Mouse (Mus musculus): ENCODE measurements at regions not wholly inside any gene's neighbourhood (a gene's known extent, or its start where the extent isn't known, plus 50 kb on each side); places are given as distances from the start of the nearest gene placed in this dataset.

DNA sequence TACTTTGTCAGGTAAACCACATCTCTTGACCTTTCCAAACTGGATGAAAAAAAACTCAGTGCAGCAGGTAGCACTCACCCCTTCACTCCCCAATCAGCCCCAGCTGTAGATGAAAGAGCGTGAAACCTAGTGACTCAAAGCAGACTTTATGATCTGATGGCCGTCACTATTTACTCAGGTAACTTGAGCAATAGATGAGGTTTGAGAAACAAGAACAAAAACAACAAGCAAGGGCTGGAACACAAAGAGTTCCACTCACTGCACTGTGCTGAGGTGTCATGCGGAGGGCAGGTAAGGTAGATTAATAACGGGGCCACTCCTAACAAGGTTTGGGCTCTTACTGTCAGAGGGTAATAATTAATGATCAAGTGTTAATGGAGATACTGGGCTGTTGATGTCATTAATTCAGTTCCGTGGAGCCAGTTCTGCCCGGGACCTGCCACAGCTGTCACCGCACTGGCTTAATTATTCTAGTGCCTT, 170.4 kb upstream of the Zeb2 start:
- DNase-seq, result no peak

DNA sequence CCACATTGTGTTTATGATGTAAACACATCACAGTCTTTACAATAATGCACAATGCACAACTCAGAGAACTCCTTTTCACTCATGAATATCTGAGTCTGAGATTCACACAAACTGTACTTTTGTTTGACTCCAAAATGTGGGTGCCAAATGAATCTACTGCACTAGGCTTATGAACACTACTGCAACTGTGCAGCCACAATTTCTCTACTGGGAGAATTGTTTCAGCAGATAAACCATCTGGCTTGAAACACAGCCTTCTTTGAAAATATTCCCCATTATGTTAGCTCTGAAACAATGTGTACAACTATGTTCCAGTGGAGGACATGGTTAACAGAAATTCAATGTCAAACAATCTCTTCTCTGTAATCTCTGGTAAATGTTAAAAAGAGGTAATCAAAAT, 166.6 kb upstream of the Zeb2 start:
- DNase-seq, result no peak

DNA sequence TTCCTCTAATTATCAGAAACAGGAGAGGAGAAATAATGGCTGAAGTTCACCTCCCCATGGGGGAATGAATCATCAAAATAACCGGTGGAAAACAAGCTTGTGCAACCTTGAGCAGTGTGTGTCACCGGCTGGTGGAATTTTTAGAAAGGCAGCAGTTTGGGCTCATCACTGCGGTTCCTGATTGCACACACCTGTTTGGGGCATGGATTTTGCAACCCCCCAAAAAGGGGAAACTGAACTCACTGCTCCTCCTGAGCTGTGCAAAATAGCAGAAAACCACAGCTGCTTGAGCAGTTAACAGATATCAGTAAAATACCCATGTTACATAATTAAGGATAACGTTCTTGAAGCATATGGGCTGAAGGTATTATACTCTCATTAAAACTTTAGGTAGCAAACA, 162.3 kb upstream of the Zeb2 start:
- no peak for DNase-seq

DNA sequence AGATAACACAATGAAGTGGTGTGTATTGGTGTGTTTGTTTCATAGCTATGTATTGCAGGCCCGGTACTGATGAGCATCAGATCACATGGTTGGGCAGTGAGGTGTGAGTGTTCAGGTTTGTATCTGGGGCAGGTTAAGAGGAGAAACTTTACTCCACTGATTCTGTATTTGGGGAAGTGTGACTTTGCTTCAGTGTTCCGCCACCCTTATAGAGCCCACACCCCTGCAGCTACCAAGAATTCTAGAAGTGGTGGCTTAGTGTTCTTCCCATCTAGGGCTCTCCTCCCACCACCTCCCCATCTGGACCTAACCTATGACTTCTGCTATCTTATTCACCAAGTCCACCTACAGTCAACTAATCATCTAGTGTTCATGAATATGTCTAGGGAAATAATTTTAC, 160.4 kb upstream of the Zeb2 start:
- DNase-seq, result no peak

DNA sequence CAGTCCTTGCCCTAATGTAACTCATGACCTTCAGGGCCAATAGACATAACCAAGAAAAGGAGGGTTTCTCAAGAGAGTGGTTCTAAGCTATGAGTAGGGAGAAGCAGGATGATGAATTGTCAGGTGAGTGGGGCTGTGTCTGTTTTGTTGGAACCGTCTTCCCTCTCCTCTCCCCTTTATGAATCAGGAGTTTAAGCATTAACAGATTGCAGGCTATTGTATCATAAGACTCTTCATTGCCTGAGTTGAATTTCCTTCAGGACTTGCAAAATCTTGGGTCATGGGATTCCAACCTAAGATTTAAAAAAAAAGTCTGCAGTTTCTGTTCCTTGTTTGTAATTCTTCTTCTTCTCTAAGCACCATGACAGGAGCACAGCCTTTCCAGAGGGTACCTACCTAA, 159.5 kb upstream of the Zeb2 start:
- DNase-seq, result no peak

DNA sequence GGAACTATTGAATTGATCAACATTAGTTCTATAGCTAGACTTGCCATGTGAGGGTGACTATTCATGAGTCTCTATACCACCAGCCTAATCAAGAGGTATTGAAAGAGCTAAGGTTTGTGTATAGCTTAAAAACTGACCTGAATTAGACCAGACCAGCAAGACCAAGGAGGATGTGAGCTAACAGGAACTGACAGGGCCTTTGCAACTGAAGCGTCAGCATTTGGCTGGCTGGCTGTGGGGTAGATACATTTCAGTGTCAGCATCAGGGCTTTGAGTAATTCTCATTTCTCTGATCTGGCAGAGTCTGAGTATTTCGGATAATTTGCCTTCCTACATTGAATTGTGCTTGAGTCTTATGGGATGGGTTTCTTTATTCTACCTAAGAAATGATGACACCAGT, 152.8 kb upstream of the Zeb2 start:
- no peak for DNase-seq

DNA sequence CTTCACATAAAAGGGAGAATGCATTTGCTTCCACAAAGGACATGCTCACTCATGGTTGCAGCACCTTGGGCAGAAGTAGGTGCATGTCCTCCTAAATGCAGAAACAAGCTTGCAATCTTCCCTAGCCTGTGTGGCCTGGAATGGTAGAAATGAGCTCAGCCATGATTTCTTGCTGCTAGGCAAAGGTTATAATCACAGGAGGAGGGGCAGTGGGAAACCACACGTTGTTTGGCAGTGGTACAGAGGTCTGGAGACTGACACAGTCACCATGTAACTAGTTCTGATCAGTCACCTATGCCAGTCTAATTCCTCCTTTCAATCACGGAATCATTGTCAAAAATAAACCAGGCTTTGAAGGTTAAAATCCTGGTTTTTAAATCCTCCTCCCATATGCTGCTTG, 148.6 kb upstream of the Zeb2 start:
- DNase-seq, result no peak

DNA sequence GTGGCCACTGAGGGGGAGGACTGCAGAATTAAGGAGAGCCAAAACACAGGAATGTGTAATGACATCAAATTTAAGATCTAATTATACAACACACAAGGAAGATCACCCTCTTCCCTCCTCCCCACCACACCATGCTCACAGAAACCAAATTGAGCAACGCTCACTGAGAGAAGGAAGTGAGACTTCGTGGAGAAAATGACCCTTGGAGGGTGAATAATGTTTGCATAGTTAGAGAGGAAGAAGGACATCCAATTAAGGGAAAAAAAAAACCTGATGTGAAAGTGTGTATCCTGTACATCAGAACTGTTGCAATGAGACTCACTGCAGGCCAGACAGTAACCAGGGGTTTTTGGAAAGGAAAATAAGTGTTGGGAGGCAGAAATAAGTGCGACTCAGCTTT, 144.8 kb upstream of the Zeb2 start:
- DNase-seq, result no peak

DNA sequence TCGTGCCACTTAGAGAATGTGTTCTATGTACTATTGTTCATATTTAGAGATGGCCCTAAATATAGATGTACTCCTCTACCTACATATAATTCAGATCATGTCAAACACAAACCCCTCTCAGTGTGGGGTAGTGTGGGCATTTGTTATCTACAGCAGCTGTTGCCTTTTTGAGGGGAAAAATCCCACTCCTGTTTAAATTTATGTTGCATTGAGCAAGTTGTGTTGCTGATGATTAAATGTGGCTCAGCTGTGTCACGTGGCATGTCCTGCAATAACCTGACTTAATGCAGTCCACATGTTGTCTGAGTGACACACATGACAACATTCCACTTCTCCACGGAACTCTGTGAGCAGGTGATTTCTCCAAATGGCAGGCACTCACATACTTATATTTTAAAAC, 141.7 kb upstream of the Zeb2 start:
- DNase-seq, result no peak

DNA sequence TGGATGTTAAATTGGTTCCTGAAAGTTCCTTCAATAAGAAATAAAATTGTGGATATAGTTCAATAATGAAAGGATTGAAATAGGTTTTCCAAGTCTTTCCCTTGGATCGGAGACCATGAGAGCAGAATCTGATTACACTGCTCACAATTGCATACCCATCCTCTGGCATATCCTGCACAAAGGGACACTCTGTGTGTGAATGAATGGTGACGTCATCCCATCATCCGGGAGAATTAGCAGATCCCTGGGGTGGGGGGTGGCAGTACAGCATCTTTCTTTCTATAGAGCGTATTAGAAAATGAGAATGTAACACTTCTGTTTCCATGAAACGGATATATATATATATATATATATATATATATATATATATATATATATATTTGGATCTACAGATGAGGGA, 139.2 kb upstream of the Zeb2 start:
- DNase-seq, result no peak

DNA sequence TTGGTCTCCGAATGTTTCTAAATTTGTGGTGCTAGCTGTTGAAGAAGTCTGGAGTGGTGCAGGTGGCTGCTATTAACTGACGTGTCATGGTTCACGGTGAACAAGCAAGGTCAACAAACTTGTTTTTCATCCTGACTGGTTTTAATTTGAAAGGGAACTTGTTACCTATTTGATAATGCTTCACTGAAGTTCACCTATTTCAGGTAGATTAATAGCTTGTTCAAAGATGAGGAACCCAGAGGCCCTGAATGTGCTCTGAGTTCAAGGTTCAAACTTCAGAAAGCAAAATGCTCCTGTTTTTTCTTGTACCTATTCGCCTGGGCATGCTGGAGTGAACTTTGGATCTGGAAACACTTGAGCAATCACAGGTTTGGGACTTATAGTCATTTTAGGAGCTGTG, 136.7 kb upstream of the Zeb2 start:
- no peak for DNase-seq

DNA sequence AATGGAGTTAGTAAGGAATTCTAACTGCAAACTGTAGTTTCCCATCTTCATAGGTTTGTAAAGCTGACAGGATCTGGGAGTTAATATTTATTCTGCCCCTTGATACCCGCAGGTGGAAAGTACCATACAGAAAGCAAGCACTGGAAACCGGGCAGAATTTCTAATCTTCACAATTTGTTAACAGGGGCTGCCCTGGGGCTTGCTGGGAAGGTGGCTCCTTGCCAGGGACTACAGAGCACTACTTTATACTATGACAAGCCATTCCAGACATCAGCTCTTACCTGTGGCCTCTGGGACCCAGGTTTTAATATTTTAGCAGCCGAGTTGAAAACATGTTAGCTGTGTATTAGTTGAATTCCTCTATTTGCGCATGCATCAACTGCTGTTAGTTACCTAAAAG, 135.1 kb upstream of the Zeb2 start:
- no peak for DNase-seq

DNA sequence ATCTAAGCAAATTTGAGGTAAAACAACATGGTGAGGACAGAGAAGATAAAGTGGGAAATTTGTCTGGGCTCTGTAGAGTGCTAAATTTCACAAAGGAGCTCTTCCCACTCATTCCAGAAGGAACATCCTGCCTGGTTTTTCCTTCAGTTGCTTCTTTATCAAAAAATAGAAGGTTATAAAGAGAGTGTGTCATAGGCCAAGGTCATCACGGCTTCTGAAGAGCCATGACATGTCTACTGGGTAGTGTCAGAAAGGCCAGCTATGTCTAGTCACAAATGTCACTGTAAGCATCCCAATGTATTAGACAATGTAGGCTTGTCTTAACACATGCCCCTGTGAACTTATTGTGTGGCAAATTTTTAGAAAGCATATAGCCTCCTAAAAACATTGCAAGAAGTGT, 132.5 kb upstream of the Zeb2 start:
- DNase-seq, result no peak

DNA sequence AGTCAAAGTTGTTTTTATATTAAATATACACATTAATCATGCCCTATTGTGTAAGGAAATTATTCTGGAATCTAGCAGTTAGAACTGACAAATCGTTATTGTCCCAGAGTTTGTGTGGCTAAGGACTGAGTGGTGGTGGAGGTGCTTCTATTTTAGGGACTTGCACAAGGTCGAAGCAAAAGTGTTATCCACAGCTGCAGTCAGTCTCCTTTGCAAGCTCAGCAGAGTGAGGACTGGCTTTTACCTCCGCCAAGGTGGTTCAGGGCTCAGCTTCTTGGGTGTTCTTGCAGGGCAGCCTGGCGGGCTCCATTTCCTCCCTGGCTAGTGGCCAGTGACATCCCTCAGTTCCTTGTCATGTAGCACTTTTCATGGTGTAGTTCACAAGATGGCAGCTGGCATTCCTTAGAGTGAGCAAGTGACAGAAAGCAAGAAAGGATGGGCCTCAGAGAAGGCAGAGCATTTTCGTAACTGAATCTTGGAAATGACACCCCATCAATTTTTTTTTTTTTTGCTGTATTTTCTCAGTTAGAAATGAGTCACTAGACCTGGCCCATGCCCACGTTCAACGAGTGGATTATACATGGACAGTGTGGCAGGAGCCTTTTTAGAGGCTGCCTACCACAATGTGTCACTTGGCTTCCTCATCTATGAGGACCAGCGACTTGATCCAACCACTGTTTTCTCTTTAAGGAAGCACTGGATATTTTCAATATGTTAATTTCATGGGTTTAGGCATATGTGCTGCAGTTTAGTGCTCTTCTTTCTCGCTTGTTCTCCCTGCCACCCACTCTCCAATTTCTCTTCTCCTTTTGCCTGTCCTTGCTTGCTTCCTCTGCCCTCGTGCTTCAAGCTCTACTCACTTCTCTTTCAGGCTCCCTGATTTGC, 129.1 kb upstream of the Zeb2 start:
- DNase-seq, result peak; percentile 38

DNA sequence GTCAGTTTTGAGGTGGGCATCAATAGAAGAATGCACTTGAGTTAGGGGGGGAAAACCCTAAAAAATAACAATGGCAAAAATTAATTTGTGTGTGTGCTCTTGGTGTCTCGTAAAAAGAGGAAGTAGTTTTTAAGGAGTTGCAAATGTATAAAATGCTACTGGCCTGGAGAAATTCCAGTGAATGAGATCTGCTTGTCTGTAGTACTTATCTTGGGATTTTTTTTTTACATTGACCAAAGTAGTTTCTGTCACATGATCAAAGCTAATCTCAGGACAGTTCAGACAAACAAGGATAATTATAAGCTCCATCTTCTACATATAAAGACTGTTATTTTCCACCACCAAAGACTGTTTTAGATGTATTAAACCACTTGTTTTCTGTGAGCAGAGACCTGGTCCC, 128.3 kb upstream of the Zeb2 start:
- DNase-seq, result no peak

DNA sequence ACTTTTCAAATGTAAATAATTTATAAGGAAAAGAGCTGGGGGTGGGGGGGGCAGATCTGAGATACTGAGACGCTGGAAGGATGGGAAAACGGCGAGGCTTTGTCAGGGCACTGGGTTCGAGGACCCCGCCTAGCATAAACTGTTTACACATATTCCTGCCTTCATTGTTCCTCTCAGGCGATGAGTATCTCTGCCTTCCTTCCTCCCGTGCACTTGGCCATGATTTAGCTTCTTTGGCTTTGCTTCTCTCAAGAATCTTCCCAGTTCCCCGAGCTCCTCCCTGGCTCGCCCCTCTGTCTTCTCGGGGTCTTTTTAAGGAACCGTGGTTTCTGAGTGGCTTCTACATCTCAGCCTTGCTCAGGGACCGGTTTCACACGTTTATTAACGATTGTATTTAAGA, 127.3 kb upstream of the Zeb2 start:
- no peak for DNase-seq

DNA sequence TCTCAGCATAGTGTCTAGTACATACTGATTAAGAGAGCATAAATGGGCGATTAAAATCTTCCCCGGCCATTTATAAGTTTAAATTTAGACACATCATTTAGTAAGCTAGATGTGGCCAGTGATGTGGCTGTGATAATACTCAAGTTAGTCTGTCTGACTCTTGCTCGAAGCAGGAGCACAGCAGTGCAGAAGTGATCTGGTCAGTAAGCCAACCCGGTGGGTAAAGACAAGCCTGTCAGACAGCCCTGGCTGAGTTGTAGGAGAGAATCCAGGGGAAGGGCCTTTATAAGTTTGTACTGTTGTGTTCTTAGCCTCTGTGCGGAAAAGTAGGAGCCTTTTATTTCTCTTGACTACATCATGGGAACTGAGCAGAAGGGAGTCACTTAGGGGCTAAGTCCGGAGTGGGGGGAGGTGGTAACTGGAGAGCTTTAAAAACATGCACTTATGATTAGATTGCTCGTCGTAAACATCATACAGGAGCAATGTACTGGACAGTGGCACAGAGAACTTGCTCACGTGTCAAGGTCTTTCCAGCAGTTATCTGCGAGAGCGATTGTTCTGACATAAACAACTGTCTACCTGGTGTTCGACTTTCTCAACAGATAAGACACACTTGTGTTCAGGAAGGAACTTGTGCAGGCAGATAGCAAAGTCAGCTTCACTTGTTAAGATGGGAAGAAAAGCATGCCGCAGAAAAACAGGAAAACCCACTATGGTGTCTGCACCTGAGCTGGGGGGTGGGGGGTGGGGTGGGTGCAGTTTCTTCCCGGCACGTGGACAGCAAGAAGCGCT, 122.5 kb upstream of the Zeb2 start:
- no peak for DNase-seq

DNA sequence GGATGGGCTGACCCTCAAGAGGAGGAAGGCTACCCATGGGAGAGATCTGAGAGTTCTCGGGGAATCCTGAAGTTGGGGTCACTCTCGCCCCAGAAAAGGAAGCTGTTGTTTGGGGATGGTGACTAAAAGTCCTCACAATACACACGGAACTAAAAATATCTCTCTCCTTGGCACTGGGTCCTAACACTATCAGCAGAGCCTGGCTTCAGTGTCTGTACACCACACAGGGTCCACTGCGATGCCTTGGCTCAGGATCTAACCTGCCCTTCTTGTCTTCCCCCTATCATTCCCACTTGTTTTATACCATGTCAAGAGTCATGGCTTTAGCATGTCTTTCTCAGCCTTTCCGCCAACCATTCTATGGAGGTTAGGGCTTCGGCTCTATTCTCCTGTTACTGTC, 121.8 kb upstream of the Zeb2 start:
- no peak for DNase-seq

DNA sequence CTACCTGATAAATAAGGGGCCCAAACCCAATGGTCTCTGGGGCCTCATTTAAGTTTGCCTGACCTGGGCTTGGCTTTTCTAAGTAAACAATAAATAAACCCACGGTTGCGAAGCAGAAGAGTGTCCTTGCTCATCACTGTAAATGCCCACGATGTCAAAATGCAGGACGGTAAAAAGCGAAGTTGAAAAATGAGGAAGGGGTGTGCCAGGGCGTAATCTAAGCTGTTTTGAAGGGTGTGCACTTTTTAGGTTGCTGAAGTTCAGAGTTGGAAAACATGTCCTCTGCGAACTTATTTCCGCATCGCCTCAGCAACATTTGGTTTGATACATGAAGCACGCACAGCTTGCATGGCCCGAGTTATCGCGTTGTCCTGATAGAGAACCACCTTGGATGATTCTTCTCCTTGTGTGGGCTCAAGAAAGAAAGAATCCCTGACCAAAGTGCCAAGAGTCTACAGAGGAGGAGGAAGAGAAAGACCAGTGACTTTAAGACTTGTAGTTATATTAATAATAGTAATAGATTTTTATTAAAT, 119.0 kb upstream of the Zeb2 start:
- no peak for DNase-seq

DNA sequence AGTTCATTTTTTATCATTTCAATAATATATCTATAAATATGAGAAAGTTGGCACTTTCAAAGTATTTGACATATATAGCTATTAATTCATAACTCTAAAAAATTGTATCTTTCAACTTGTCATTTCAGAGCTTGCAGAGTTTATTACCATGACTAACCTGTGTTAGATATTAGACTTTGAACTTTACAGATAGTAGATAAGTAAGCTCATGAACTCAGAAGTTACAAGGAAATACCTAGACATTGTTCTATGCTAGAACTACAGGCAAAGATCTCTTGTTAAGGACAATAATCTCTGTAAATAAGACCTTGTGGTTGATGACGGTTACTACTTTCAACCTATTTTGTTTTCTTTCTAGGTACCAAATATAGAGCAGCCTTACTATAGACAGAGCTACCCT, 117.0 kb upstream of the Zeb2 start:
- no peak for DNase-seq

DNA sequence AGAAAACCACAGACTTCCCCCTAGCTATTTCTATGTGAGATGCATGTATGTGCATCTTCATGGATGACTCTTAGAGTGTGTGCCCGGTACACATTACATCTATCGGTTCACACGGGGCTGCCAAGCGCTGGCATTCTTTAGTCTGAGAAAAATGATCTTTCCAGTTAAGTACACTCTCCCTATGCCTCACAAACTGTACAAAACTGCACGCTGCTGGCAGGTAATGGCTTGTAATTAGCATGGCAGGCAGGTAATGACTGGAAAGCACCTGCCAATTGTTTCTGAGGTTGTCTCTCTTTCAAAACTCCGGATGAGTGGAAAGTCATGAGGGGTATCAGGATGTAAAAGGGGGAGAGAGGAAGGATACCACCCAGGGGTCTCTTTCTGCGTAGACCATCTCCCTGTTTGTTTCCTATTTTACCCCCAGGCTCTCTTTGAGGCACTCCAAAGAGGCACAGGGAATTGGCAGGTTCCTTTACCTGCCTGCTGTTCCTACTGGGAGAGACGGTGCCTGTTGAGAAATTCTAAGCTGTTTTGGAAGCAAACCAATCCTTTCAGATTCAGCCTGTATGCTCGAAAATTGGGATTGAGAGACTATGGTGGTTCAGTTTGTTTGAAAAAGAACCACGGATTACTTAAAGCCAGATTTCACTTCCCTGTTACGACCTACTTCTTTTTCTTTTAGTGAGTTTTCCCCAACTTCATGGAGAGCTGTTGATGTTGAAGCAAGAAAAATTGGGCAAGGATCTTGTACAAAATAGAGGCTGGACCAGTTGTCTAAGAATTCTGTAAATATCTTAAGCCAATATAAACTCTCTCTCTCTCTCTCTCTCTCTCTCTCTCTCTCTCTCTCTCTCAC, 113.4 kb upstream of the Zeb2 start:
- no peak for DNase-seq

DNA sequence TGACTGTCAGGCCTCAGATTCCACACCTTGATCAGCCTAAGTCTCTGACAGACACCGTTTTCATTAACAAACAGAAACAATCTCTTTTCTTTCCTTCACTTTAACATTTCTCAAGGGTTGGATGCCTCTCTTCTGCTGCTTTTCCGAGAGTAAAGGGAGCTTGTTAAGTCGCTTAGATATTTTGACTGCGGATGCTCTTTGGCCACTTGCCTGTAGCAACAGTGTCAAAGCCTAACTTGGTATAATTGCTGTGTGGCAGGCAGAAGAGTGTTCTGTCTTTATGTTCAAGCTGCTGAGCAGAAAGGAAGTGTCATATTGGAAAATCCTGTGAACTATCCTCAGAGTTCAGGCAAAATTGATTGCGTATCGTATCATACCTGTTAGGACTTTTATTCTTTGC, 112.3 kb upstream of the Zeb2 start:
- no peak for DNase-seq

DNA sequence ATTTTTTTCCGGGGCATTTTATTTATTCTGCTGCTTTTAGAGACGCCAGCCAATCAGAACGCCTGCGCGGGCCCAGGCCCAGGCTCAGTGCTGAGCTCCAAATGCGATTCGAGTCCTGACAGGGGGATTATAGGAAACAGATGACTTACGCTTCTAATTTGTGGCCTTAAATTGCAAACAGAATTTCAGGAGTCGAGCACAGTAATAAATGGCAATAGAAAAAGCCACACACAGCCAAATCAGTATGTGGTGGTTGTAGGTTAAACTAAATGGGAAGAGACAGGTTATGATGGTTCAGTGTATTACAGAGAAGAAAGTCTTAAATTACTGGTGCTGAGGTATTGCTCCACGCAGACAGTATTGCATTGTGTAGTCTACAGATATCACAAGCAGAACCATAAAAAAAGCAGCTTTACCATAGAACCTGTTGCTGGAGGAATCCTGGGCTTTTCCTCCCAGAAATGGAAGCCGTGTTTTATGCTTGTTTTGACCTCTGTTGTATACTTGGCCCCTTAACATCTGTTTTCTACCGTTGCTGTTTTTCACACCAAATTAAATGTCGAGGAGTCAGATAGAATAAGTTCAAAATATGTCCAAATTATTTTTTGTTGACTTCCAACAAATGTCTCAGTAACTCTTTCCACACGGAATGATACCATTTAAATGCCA, 110.2 kb upstream of the Zeb2 start:
- DNase-seq, result no peak

Data from right cerebral cortex, postnatal 14 days (tissue).